ENCODE assay signal across 19 mouse cellular contexts in the genomic region with DNA sequence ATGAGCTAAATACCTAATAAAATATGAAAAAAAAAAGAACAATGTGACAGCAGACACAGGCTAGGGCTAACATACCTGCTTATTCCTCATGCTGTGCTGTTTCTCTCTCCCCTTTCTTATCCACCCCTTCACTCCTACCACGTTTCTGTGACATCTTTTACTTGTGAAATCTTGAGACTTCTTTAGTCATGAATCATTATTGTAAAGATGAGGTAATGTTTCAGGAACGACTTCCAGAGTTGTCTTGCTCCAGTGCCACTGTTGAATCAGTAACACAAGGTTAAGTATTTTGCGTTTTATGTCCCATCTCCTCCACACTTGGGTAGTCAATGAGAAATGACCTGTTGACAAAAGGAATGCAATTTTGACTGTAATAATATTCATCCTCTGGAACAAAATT.
"Had no signal": no experiment of that assay in that cellular context is flagged by ENCODE, and none has a peak within 500 bp of the region (broad histone marks: within the 10 kb centered on the region; RNA-seq: fewer than 3 reads in every experiment).

No protein-coding gene starts in this region.

- H3K4me3 ChIP-seq: limb, embryonic 12.5 days; liver, embryonic 13.5 days; lung, embryonic 15.5 days; megakaryocyte, embryonic 14.5 days; midbrain, embryonic 15.5 days; neural tube, embryonic 13.5 days; stomach, embryonic 15.5 days had no signal

- ATAC-seq: intestine, embryonic 16.5 days; liver, postnatal 0 days; midbrain, embryonic 15.5 days had no signal

- H3K27me3 ChIP-seq: limb, embryonic 12.5 days; liver, embryonic 13.5 days; lung, embryonic 15.5 days; megakaryocyte, embryonic 14.5 days; midbrain, embryonic 15.5 days; neural tube, embryonic 13.5 days; stomach, embryonic 15.5 days had no signal

- DNase-seq: layer of hippocampus, postnatal 36 days; liver; liver, embryonic 13.5 days; liver, postnatal 0 days; lung, postnatal 14 days; retina, postnatal 1 day; right cerebral cortex, postnatal 4 days; spleen, adult 18-20 months; thymus, adult 2 months; thymus, postnatal 25 days had no signal

- H3K4me1 ChIP-seq: limb, embryonic 12.5 days; liver, embryonic 13.5 days; lung, embryonic 15.5 days; megakaryocyte, embryonic 14.5 days; midbrain, embryonic 15.5 days; neural tube, embryonic 13.5 days; stomach, embryonic 15.5 days had no signal

- H3K9me3 ChIP-seq: limb, embryonic 12.5 days; liver, embryonic 13.5 days; lung, embryonic 15.5 days; midbrain, embryonic 15.5 days; neural tube, embryonic 13.5 days; stomach, embryonic 15.5 days had no signal

- H3K9ac ChIP-seq: limb, embryonic 12.5 days; liver, embryonic 13.5 days; liver, postnatal 0 days; lung, embryonic 15.5 days; midbrain, embryonic 15.5 days; neural tube, embryonic 13.5 days; stomach, embryonic 15.5 days had no signal

- H3K36me3 ChIP-seq: limb, embryonic 12.5 days; liver, embryonic 13.5 days; lung, embryonic 15.5 days; midbrain, embryonic 15.5 days; neural tube, embryonic 13.5 days; stomach, embryonic 15.5 days had no signal

- H3K27ac ChIP-seq: limb, embryonic 12.5 days; liver, embryonic 13.5 days; lung, embryonic 15.5 days; macrophage; midbrain, embryonic 15.5 days; neural tube, embryonic 13.5 days; stomach, embryonic 15.5 days had no signal

- H3K4me2 ChIP-seq: limb, embryonic 12.5 days; liver, embryonic 13.5 days; lung, embryonic 15.5 days; midbrain, embryonic 11.5 days; midbrain, embryonic 15.5 days; neural tube, embryonic 13.5 days; stomach, embryonic 15.5 days had no signal
